Mouse (Mus musculus) heart, embryonic 11.5 days (tissue): ENCODE data around the gene Sos2. TPM values are rescaled to one million over a fixed set of nuclear protein-coding genes. Genes with fewer than 3 reads are reported as not detected.
"Not testable (repeated sequence)": the region's sequence is repeated elsewhere in the genome, so short reads cannot be mapped to it uniquely, and the experiment has no call there.

Source experiments
- ATAC-seq: fragments of 200-750 bp; cut with Nextera tagmentation; replicated peaks from 2 replicates; pipeline ENCODE4 v1.8.0; 2017; ENCODE audit warnings: moderate library complexity; ENCODE audit not compliant: insufficient number of reproducible peaks, low FRiP score, low TSS enrichment
- H3K27ac ChIP-seq: fragments of 300-500 bp; sonication (generic); 2 replicates; pipeline ENCODE4 v1.5.1; 2014; ENCODE audit warnings: mild to moderate bottlenecking, low read depth, low read length
- H3K27me3 ChIP-seq: fragments of 300-500 bp; sonication (generic); 2 replicates; pipeline ENCODE4 v1.6.1; 2014; ENCODE audit warnings: mild to moderate bottlenecking, low read length, mixed read lengths; ENCODE audit not compliant: control insufficient read depth, insufficient read depth
- H3K36me3 ChIP-seq: fragments of 300-500 bp; sonication (generic); 2 replicates; pipeline ENCODE4 v1.6.1; 2014; ENCODE audit warnings: mild to moderate bottlenecking, low read length, moderate library complexity, mixed read lengths; ENCODE audit not compliant: control insufficient read depth, insufficient read depth
- H3K4me1 ChIP-seq: fragments of 300-500 bp; sonication (generic); 2 replicates; pipeline ENCODE4 v1.6.1; 2014; ENCODE audit warnings: low read length; ENCODE audit not compliant: control insufficient read depth, insufficient read depth
- H3K4me2 ChIP-seq: fragments of 300-500 bp; sonication (generic); 2 replicates; pipeline ENCODE4 v1.6.1; 2014; ENCODE audit warnings: mild to moderate bottlenecking, moderate library complexity
- H3K4me3 ChIP-seq: fragments of 300-500 bp; sonication (generic); 2 replicates; pipeline ENCODE4 v1.5.1; 2014; ENCODE audit warnings: low read depth, low read length
- H3K9ac ChIP-seq: fragments of 300-500 bp; sonication (generic); 2 replicates; pipeline ENCODE4 v1.6.1; 2014; ENCODE audit warnings: mild to moderate bottlenecking, low read depth, low read length, moderate library complexity
- H3K9me3 ChIP-seq: fragments of 300-500 bp; sonication (generic); replicated peaks from 2 replicates; pipeline ENCODE4 v1.6.1; 2016; ENCODE audit warnings: low read length; ENCODE audit not compliant: control insufficient read depth
- WGBS: fragments of 180-500 bp; shearing (Covaris S2); extraction: QIAGEN DNeasy Blood & Tissue Kit; methylation state at CpG from one replicate; pipeline ENCODE4 v1.1.7; 2014; ENCODE audit not compliant: insufficient replicate concordance; 5-methylcytosine and 5-hydroxymethylcytosine counted together
- polyA plus RNA-seq: library from polyadenylated mRNA; unstranded; fragments of >200 nt; fragmentation: Nextera tagmentation; extraction: Ambion mirVana; gene quantifications from 2 replicates; pipeline ENCODE4 v1.2.1, GENCODE M21; 2014

Sos2 gene
- polyA plus RNA-seq, 1 experiment from 2014 or later: 9.1 TPM

- 60% methylated on average over 3 of the region's 3 CpGs for WGBS
- Histone ChIP-seq H3K4me1 (0 out of 2 replicates have a peak, but pooled peaks cover 3% of the 10 kb centered on the region), H3K9ac (no peak overlapping the region), H3K27ac (no peak overlapping the region), H3K4me2 (no peak overlapping the region), H3K27me3 (no peaks in the 10 kb centered on the region), H3K36me3 (no peaks in the 10 kb centered on the region), H3K9me3 (no peaks in the 10 kb centered on the region), H3K4me3 (no peak overlapping the region)
- ATAC-seq: no peak
Measured at GRCm38 (mm10) chr12:69568266-69568665, 113.4 kb downstream of the Sos2 start.

GRCm38 (mm10) chr12:69561006-69561405 lies 120.6 kb downstream of the Sos2 start:
- H3K4me3 ChIP-seq, H3K27ac ChIP-seq, H3K36me3 ChIP-seq, H3K9me3 ChIP-seq, H3K27me3 ChIP-seq, ATAC-seq, H3K4me1 ChIP-seq, H3K9ac ChIP-seq, H3K4me2 ChIP-seq: not testable (repeated sequence)
- 81% methylated on average over 6 of the region's 6 CpGs for WGBS

- Histone ChIP-seq H3K27me3 (no peaks in the 10 kb centered on the region), H3K9ac (0 out of 2 replicates have a peak overlapping the region, but pooled peaks have one; percentile 16)
Measured at GRCm38 (mm10) chr12:69556221-69556861, 125.3 kb downstream of the Sos2 start.

GRCm38 (mm10) chr12:69545456-69546178 lies 136.0 kb downstream of the Sos2 start:
- 76% methylated on average over 13 of the region's 13 CpGs for WGBS
- no peak for ATAC-seq
- no peak overlapping the region for H3K9ac ChIP-seq
- no peaks in the 10 kb centered on the region for H3K4me1 ChIP-seq
- H3K36me3 ChIP-seq: no peaks in the 10 kb centered on the region
- no peak overlapping the region for H3K4me2 ChIP-seq
- H3K27me3 ChIP-seq: no peaks in the 10 kb centered on the region
- H3K9me3 ChIP-seq: no peaks in the 10 kb centered on the region
- H3K4me3 ChIP-seq: no peak overlapping the region
- H3K27ac ChIP-seq: no peak overlapping the region

More at GRCm38 (mm10) chr12:69556221-69556861, 125.3 kb downstream of the Sos2 start:
- WGBS: 54% methylated on average over 6 of the region's 6 CpGs
- Histone ChIP-seq H3K4me2 (no peak overlapping the region), H3K4me1 (0 out of 2 replicates have a peak, but pooled peaks cover 4% of the 10 kb centered on the region), H3K27ac (no peak overlapping the region), H3K4me3 (no peak overlapping the region), H3K9me3 (no peaks in the 10 kb centered on the region), H3K36me3 (no peaks in the 10 kb centered on the region)
- ATAC-seq: no peak

- Histone ChIP-seq H3K4me2 (no peak overlapping the region), H3K4me3 (no peak overlapping the region), H3K27me3 (no peaks in the 10 kb centered on the region), H3K36me3 (no peaks in the 10 kb centered on the region), H3K4me1 (no peaks in the 10 kb centered on the region), H3K9ac (no peak overlapping the region), H3K9me3 (no peaks in the 10 kb centered on the region), H3K27ac (no peak overlapping the region)
- WGBS: 75% methylated on average over 6 of the region's 6 CpGs
- no peak for ATAC-seq
Measured at GRCm38 (mm10) chr12:69544994-69545393, 136.7 kb downstream of the Sos2 start.

GRCm38 (mm10) chr12:69544562-69544961 lies 137.1 kb downstream of the Sos2 start:
- Histone ChIP-seq H3K27me3 (no peaks in the 10 kb centered on the region), H3K9ac (no peak overlapping the region), H3K4me2 (no peak overlapping the region), H3K9me3 (no peaks in the 10 kb centered on the region), H3K27ac (no peak overlapping the region), H3K4me1 (no peaks in the 10 kb centered on the region), H3K4me3 (no peak overlapping the region), H3K36me3 (no peaks in the 10 kb centered on the region)
- ATAC-seq: no peak
- 56% methylated on average over 2 of the region's 2 CpGs for WGBS

GRCm38 (mm10) chr12:69542376-69542775 lies 139.3 kb downstream of the Sos2 start:
- no peak overlapping the region for H3K4me2 ChIP-seq

GRCm38 (mm10) chr12:69541663-69542062 lies 140.0 kb downstream of the Sos2 start:
- H3K27ac ChIP-seq: no peak overlapping the region
- H3K36me3 ChIP-seq: no peaks in the 10 kb centered on the region
- no peaks in the 10 kb centered on the region for H3K9me3 ChIP-seq
- no peak for ATAC-seq
- no peak overlapping the region for H3K9ac ChIP-seq
- no peaks in the 10 kb centered on the region for H3K27me3 ChIP-seq
- H3K4me3 ChIP-seq: no peak overlapping the region
- 41% methylated on average over 8 of the region's 8 CpGs for WGBS
- H3K4me2 ChIP-seq: no peak overlapping the region
- H3K4me1 ChIP-seq: peaks cover 21% of the 10 kb centered on the region

More at GRCm38 (mm10) chr12:69542376-69542775, 139.3 kb downstream of the Sos2 start:
- no peak overlapping the region for H3K4me3 ChIP-seq
- no peaks in the 10 kb centered on the region for H3K27me3 ChIP-seq
- WGBS: 89% methylated on average over 8 of the region's 8 CpGs
- H3K27ac ChIP-seq: no peak overlapping the region
- no peak for ATAC-seq
- H3K9ac ChIP-seq: no peak overlapping the region
- no peaks in the 10 kb centered on the region for H3K9me3 ChIP-seq
- H3K4me1 ChIP-seq: peaks cover 18% of the 10 kb centered on the region
- H3K36me3 ChIP-seq: no peaks in the 10 kb centered on the region
